Mouse (Mus musculus) urinary bladder, postnatal 14 days (tissue): ENCODE data around the gene Pepd.

Source experiments
- DNase-seq: peaks from one replicate; pipeline ENCODE4 v3.0.0; 2021; ENCODE audit warnings: low spot score

Gene Pepd

DNA sequence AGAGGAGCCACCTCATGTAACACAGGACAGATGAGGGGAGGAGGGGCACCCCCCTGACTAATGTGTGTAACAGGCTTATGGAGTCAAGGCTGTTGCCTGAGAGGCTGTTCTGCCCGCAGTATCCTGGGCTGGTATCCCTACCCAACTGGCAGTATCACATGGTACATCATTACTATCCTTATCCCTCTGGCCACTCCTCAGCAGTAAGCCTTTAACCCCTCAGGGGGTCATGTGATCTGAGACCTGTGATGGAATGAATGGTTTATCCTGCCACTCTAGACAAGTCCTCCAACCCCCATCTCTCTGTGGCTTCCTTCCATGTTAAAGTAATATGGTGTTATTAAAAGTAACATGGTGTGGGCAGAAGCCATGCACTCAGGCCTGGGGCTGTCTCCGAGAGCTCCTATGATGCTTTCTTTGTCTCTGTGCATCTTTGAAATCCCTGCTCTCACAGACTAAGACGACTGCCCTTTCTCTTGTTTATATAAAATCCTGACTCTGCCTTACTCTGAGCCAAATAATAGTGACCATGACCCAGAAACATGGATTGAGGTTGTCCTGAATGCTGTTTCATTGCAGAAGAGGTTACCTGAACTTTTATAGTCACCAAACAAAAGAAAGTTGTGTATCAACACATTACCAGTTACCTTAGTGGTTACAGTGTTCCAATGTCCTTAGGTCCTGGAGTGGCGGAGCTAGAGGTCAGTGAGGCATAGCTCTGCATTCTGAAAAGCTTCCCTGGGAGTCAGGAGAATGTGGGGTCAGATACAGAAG, 71.7 kb downstream of the Pepd start:
- no peak for DNase-seq

DNA sequence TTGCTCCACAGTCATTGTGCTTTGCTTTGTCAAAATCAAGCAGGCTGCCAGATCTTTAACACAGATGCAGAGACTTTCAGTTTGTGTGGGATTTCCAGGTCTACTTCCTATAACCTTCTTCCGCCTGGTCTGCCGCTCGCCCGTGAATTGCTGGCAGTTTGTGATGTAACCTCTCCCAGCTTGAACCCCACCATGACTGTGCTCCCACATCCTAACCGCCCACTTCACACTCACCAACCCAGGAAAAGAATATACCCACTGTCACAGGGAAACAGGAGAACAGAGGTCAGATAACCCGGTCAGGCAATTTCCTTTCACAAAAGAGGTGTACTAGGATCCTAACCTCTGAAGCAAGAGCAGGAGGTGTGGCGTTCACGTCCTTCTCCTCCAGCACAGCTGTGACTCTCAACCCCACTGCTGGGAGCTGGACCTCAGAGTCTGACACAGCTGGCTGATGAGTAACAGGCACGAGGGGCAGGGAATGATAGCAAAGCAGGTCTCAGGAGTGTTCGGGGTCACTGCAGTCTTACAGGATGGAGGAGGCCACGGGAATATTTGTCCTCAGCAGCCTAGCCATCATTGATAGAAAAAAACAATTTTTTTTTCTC, 72.5 kb downstream of the Pepd start:
- no peak for DNase-seq

DNA sequence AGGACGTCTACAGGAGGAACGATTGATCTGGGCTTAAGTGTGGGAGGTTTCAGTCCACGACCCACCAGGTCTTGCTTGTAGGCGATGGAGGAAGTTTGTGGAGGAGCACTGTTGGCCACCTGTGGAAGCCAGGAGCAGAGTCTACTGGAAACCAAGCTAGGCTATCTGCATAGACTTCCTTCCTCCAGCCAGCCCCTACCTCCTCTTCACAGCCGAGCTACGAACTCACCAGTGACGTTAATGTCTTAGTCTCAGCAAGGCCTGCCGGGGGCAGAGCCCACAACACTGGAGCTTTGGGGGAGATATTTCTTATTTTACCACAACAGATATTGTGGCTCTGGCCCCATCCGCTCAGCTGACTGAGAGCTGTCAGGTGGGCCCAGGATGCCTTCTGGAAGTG, 73.0 kb downstream of the Pepd start:
- no peak for DNase-seq

DNA sequence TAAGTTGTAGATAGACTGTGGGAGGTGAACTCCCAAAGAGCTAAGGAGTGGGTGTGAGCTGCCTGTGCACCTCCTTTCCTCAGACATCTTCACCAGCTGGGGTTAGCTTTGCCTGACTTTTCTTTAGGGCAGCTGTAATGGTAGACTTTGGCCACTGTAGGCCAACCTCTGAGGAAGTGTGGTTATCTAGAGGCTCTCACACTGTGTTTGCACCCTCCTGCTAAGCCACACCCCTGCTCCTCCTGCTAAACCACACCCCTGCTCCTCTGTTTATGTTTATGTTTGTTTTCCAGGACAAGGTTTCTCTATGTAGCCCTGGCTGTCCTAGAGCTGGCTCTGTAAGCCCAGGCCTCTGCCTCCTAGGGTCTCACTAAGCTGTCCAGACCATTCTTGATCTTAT, 73.5 kb downstream of the Pepd start:
- DNase-seq = no peak

DNA sequence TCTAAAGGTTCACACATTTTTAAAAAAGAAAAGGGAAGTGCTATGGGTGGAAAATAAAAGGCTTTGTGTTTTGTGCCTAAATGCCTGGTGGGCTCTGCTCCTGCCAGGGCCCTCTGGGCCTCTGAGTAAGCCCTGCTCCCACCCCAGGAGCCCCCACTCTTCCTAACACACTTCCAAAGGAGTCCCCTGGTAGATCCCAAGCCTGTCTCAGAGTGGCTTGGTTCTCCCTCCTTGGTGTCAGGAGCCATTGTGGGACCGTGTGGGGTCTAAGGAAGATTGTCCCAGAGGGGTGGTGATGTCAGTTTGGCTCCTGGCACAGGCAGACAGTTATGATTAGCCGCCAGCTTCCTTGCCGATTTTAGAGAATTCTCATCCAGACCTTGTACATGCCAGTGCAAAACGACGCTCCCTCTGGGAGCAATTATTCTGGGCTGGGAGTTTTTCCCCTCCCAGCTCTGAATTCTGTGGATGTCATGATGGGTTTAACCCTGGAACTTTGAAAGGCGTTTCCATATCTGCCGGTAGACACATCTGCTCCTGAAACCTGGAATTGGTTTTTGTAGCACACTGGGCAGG, 74.5 kb downstream of the Pepd start:
- no peak for DNase-seq

DNA sequence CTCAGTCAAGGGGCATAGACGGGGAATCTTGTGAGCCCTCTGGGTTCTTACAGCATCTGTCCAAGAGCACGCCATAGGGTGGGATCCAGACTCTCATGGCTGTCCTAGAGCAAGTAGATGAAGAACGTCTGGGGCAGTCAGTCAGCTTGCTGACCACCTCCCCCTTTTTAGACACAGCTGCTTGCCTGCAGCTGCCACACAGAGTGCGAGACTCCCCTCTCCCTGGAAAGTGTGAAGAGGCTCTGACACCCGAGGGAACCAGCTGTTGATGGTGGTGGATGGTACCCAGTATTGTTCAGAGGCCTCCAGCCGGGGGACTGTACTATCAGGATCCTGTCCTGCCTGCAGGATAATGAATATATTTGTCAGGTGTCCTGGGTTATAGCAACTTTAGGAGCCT, 75.1 kb downstream of the Pepd start:
- no peak for DNase-seq

DNA sequence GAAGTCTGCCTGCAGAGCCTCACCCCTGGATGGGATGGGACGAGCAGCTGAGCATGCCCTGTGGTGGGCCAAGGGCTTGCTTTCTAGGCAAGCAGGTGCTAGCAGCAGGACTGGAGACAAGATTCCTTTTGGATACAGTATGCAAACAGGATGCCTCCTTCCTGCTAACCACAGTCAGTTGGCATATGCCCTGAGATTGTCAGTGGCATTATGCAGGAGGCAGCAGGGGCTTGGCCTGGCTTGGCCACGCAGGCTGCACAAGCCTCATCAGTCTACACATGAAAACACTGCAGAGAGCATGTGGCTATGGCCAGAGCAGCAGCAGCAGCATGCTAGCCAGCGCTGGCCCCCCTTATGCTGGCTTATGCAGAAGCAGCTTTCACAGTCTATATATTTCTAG, 76.3 kb downstream of the Pepd start:
- no peak for DNase-seq

DNA sequence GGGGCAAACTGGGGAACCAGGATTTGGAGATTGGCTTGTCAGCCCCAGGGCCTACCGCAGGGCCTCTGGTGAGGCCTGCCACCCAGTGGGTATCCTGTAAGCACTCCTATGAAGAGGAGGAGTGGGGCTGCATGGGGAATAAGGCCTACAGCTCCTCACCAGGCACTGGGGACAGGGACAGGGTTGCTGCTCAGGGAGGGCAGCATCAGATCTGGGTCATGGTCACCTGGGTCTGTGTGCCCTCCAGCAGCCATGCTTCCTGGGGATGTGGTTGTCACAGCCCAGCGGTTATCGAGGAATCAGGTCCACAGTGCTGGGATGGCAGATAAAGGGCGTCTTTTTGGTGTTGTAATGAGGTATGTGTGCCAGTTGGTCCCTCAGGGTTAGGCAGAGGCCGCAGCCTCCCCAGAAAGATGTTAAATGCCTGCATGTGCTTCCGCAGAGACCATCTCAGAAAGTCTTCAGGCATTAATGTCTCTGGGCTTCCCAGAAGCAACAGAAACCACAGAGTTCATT, 79.6 kb downstream of the Pepd start:
- DNase-seq = no peak

DNA sequence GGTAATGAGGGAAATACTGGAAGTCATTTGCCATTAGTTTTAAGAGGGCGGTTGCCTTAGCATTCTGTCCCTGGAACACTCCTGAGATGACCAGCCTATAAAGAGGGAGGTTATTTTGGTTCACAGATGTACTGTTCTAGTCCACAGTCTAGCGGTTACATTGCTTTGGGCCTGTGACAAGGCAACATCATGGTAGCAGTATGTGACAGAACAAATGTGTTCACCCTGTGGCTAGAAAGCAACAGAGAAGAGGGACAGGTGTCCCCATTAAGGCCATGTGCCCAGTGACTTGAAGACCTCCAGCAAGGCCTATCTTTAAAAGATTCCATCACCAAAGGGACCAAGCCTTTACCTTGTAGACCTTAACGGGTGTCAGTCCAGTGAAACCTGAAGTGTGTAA, 80.6 kb downstream of the Pepd start:
- no peak for DNase-seq

DNA sequence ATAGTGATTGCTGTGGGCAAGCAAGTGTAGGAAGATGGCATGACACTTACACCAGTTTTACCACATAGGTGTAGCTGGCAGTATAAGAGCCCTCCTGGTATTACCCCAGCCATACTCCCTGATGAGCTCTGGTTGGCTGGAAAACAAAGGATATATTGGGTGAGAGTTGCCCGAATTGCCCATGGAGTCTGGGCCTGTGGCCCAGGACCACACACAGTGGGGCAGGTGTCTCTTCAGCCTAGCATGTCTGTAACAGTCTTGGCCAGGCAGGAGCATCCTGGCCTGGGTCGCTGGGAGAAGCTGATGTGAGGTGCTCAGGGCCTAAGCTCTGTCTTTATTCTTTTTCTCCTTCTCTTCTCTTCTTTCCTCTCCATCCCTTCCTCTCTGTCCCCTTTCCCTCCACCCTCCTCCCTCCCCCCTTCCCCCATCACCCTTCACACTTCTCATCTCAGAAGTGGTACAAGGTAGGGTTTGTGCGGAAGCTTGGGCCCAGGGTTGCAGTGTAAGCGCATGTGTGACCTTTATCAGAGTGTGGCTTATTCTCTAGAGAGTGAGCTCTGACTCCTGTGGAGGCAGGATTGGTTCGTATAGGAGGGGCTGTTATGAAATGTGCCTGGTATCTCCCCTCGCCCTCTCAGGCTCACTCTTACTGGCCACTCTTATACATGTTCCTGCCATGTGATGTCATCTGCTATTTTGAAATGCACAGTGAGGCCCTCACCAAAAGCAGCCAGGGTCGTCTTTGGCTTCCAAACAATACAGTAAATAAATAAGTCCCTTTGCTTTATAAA, 83.9 kb downstream of the Pepd start:
- DNase-seq = no peak

DNA sequence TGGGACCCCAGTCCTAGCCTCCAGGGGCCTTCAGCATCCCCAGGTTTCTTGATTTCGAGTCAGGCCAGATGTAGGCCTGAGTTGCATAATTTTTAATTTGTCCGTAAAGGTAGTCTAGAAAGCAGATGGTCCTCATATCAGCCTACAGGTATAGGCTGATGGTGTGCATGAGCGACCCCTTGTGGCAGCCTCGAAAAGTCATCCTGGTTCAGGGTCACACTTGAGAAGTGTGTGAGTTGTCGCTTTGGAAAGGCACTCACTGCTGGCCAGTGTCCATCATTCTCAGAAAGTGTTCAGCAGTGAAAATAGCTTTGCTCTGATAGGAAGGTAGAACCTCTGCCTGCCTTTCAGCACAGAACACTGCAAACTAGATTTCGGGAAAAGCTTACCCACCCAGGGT, 88.7 kb downstream of the Pepd start:
- DNase-seq = peak; percentile 34

DNA sequence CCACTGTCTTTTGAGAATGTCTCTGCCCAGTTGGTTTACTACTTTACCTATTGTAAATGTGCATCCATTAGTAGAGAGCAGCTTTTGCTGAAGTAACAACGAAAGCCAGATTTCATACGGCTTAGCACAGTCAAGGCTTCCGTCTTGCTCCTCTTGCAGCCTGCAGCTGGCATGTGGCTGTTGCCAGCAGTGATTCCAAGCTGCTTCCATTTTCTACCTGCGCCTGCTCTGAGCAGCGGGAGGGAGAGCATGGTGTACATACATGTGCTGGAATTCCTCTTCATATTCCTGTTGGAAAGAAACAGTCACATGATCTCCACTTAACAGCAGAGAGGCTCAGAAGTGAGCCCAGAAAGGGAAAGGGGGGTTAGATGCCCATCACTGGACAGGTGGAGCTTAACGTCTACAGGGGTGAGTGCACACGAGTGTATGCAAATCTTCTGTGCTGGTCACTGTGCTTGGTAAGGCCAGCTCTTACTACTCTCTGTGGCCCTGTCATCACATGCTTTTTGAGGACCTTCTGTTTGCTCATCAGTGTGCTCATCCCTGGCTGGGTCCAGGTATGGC, 91.1 kb downstream of the Pepd start:
- no peak for DNase-seq

DNA sequence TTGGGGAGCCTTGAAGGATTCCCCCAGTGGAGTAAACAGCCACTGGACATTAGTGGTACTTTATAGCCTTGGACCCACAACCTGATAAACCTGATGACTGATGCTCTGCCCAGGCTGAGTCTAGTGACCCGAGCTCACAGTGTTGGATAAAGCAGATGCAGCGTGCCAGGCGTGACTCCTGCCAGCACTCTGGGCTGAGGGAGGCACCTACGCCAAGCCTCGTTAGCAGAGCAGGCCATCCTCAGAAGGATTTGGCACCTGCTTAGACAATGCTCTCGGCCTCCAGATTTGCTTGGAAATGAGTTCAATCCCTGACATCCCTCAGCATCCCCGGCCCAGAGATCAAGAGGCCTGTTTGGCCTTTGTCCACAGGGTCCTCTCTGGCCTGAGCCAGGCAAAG, 94.5 kb downstream of the Pepd start:
- DNase-seq = no peak

DNA sequence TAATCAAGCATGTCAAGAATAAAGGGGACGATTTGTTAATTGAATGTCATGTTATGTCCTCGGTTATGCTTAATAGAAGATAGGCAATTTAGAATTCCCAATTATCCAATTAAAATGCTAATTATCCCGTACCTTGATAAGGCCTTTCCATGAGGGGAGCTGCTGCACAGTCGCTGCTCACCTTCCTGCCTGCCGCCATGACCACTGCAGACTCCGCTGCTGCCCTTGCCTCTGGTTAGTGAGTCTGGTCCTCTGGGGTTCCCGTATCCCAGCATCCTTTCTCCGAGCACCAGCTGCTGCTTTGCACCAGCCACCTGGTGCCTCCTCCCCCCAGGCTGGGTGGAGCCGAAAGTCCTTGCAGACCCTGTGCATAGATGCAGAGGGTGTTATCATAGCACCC, 101.0 kb downstream of the Pepd start:
- DNase-seq = no peak

DNA sequence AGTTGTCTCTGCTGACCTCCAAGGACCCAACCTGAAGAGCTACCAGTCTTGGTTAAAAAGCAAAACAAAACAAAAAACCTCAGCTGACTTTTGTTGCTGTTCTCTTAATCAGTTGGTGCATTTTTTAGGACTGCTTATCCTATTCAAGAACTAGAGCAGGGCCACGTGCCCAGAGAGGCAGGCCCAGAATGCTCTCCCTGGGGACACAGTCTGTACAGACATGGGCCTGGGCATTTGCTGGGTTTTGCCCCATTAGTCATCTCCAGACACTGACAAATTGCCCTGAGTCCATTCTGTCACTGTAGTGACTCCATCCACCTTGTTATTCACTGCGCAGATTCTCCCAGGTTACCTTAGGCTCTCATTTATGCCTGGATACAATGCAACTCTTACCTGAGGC, 103.1 kb downstream of the Pepd start:
- DNase-seq = no peak

DNA sequence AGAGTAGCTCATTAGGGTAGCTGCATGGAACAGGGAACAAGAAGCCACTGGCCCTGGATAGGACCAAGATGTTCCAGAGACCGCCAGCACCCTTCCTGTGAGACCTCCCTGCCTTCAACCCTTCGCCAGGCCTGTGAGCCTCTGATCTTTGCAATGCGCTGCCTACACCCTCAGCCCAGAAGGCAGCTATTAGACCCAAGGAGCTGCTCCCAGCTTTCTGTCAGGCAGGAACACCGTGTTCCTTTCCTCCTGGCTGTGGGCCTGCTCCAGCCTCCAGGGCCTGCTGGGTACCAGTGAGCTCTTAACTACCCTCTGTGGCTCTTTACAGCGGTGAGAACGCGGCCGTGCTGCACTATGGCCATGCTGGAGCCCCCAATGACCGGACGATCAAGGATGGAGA, 109.2 kb downstream of the Pepd start:
- DNase-seq = peak; percentile 50

DNA sequence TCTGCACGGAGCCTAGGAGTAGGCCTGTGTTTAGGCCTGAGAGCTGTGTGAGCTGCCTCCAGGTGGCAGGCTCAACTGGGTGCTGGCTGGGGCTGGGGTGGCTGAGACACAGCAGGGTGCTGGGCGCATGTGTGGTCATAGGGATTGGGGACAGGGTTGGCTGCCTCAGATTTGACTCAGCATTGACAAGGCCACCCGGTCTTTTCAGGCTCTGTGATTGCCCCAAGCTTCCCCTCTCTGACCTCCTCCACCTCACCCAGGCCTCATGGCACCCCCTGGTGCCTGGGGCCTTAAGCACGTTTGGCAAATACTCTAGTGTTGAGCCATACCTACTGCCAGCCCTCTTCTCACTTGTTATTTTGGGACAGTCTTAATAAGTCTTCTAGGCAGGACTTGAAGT, 111.1 kb downstream of the Pepd start:
- no peak for DNase-seq

DNA sequence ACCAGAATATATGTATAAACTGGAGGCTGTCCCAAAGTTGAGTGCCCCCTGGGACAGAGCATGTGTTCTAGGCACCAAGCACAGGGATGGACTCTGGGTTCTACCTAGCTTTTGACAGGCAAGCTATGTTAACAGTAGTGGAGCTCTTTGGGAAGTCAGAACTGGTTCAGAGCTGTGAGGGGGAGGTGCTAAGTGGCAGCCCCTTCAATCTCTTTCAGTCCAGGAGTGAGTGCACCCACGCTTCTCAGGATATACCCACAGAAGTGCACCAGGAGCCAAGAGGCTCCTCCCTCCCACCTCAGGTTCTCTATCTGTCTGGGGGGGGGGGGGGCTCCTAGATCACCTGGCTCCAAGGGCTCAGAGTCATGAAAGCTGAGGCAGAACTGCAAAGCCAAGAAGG, 112.2 kb downstream of the Pepd start:
- no peak for DNase-seq

DNA sequence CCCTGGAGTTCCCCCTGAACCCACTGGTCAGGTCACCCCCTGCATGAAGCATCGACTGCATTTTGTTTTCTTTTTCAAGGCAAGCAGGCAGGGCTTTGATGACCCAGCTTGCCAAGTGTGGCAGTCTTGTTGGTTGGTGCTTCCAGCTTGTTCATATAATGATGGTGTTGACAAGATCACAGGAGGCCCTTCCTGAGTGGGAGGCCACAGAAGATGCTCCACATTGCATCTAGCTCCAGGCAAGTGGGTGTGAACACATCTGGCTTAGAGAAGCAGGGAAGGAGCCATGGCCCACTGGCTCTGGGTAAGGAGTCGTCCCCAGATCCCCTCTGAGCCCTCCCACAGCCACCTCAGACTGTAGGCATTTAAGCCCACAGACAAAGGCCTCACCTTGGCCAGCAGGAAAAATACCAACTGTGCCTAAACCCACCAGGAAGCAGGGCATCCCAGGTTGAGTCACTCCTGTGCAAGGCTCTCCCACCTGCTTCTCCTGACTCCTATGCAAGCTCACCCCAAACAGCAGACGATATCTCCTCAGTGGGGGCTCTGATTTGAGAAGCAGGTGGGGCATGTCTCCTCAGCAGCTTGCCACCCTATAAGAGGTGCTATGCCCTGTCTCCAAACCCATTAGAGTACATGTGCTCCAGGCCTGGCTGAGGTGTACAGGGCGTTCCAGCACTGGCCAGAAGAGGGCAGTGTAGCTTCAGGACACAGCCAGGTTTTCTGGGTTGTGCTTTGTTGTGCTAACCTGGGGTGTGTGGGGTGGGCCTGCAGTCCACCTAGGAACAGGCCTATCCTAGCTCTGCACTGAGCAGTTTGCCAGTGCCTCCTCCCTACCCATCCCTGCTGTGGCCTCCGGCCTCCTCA, 113.5 kb downstream of the Pepd start:
- peak; percentile 81 for DNase-seq

DNA sequence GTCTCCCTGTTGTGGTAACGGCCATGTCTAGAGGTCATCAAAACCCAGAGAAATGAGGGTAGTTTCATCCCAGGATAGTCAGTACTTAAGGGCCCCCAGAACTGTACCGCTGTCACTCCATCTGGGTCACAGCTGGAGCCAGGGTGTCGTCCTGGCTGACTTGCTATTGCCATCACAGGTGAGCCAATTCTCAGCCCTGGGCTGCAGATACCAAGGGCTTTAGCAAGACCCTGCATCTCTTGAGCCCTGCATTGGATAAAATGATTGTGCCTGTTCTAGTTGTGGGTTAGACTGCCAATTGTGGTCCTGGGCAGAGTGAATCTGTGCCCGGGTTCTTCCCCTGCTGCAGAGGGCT, 114.1 kb downstream of the Pepd start:
- DNase-seq = no peak

DNA sequence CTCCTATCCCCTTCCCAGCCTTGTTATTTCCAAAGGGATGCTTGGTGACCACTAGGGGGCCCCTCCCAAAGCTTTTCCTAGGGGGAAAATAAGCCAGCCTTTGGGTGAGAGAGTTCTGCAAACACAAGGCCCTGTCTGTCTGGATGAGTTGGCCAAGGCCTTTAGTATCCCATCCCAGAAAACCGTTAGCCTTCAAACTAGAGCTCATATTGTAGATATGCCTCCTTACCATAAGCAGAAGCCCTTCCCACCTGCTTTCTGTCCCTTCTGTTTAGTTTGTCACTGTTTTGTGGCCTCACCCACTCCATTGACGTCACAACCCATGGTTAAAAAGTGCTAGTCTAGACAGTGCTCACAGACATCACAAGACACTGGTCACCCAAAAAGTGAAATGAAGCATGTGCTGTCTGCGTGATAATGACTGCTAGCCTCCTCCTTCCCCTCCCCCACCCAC, 114.7 kb downstream of the Pepd start:
- DNase-seq = peak; percentile 59
